9 mouse cellular contexts compared by ENCODE assay signal in genomic region chr11:69372780-69373170, GRCm38 (mm10). TPM values are rescaled to one million over a fixed set of nuclear protein-coding genes. Genes with fewer than 3 reads are reported as not detected.
DNase-seq lines count a peak whose midpoint lies in the region; ATAC-seq and TF ChIP-seq lines count a peak whose summit lies in the region.
"Had no signal": no experiment of that assay in that cellular context is flagged by ENCODE, and none has a peak within 500 bp of the region (broad histone marks: within the 10 kb centered on the region; RNA-seq: fewer than 3 reads in every experiment).

No protein-coding gene starts in this region.

- peak; percentile 67 for TF ChIP-seq CTCF in kidney, postnatal 0 days (IDR thresholded peaks at IDR 0.05; ENCODE audit: low read depth)

- H3K9ac ChIP-seq in kidney, postnatal 0 days (ENCODE audit: low read depth, low read length) = no peak overlapping the region
- no peak overlapping the region for H3K9ac ChIP-seq in forebrain, embryonic 16.5 days (replicated peaks; ENCODE audit: low read depth, low read length)
- H3K9ac ChIP-seq in lung, embryonic 16.5 days (ENCODE audit: low read length) = no peak overlapping the region

- no peaks in the 10 kb centered on the region for H3K27me3 ChIP-seq in kidney, postnatal 0 days (ENCODE audit: insufficient read depth, low read length)
- no peaks in the 10 kb centered on the region for H3K27me3 ChIP-seq in forebrain, embryonic 16.5 days (replicated peaks; ENCODE audit: control insufficient read depth, insufficient read depth, low read length)
- H3K27me3 ChIP-seq in lung, embryonic 16.5 days (ENCODE audit: control insufficient read depth, insufficient read depth, low read depth, low read length) = no peaks in the 10 kb centered on the region

- peak overlapping the region; percentile 60; the same call in 1 of the 2 replicates for H3K27ac ChIP-seq in kidney, postnatal 0 days
- H3K27ac ChIP-seq in forebrain, embryonic 16.5 days (ENCODE audit: low read length) = peak overlapping the region; percentile 95
- H3K27ac ChIP-seq in lung, embryonic 16.5 days (ENCODE audit: low read length) = peak overlapping the region; percentile 32; the same call in 1 of the 2 replicates

- H3K9me3 ChIP-seq in kidney, postnatal 0 days (replicated peaks; ENCODE audit: low read length) = no peaks in the 10 kb centered on the region
- no peaks in the 10 kb centered on the region for H3K9me3 ChIP-seq in forebrain, embryonic 16.5 days (ENCODE audit: control insufficient read depth, low read length)
- no peaks in the 10 kb centered on the region for H3K9me3 ChIP-seq in lung, embryonic 16.5 days (ENCODE audit: control insufficient read depth, low read length)
- H3K9me3 ChIP-seq: megakaryocyte, embryonic 14.5 days had no signal

- H3K4me3 ChIP-seq in kidney, postnatal 0 days (replicated peaks; ENCODE audit: low read depth, low read length) = no peak overlapping the region
- H3K4me3 ChIP-seq in forebrain, embryonic 16.5 days (replicated peaks; ENCODE audit: low read length) = no peak overlapping the region
- no peak overlapping the region for H3K4me3 ChIP-seq in lung, embryonic 16.5 days (ENCODE audit: low read length)
- H3K4me3 ChIP-seq: megakaryocyte, embryonic 14.5 days had no signal

- no peak for ATAC-seq in kidney, postnatal 0 days (replicated peaks; ENCODE audit: low FRiP score, low read depth)
- ATAC-seq in forebrain, embryonic 16.5 days = no peak
- ATAC-seq in lung, embryonic 16.5 days (ENCODE audit: low read depth) = no peak

- DNase-seq in kidney, postnatal 0 days (ENCODE audit: low spot score) = no peak
- DNase-seq in kidney, adult 18-20 months = no peak
- DNase-seq in R1 (ENCODE audit: low read depth, low spot score) = peak; percentile 77
- DNase-seq in gastrocnemius, postnatal 10 days = no peak
- DNase-seq in right cerebral cortex, adult 2 months (ENCODE audit: low spot score in 2 of 2) = no peak
- DNase-seq in adrenal gland, postnatal 4 days (ENCODE audit: low spot score in 2 of 2) = no peak

- H3K4me1 ChIP-seq in kidney, postnatal 0 days (replicated peaks; ENCODE audit: insufficient read depth, low read length) = peaks cover 15% of the 10 kb centered on the region
- peaks cover 27% of the 10 kb centered on the region for H3K4me1 ChIP-seq in forebrain, embryonic 16.5 days (replicated peaks; ENCODE audit: control insufficient read depth, insufficient read depth, low read length)
- peaks cover 26% of the 10 kb centered on the region for H3K4me1 ChIP-seq in lung, embryonic 16.5 days (replicated peaks; ENCODE audit: control insufficient read depth, insufficient read depth, low read length)

- 60% methylated on average over 3 of the region's 3 CpGs for WGBS in kidney, postnatal 0 days
- 64% methylated on average over 3 of the region's 3 CpGs for WGBS in forebrain, embryonic 16.5 days
- WGBS in lung, embryonic 16.5 days = 51% methylated on average over 3 of the region's 3 CpGs

- no peak overlapping the region; the same call in 1 of the 2 replicates for H3K4me2 ChIP-seq in kidney, postnatal 0 days (ENCODE audit: low read length)
- no peak overlapping the region for H3K4me2 ChIP-seq in forebrain, embryonic 16.5 days (ENCODE audit: low read length)
- H3K4me2 ChIP-seq in lung, embryonic 16.5 days (ENCODE audit: low read depth, low read length) = no peak overlapping the region

- H3K36me3 ChIP-seq in kidney, postnatal 0 days (ENCODE audit: insufficient read depth, low read length) = peaks cover 15% of the 10 kb centered on the region; the same call in 1 of the 2 replicates
- H3K36me3 ChIP-seq in forebrain, embryonic 16.5 days (ENCODE audit: control insufficient read depth, insufficient read depth) = no peaks in the 10 kb centered on the region
- peaks cover 16% of the 10 kb centered on the region for H3K36me3 ChIP-seq in lung, embryonic 16.5 days (ENCODE audit: control insufficient read depth, insufficient read depth, low read length)

RNA-seq across cellular contexts. Expression of gene Chd3, which starts 3.6 kb away (rescaled TPM):
- polyA plus RNA-seq in kidney, postnatal 0 days (2015; fragmentation: Nextera tagmentation; extraction: Ambion mirVana) = 38.0 and 42.3 TPM in 2 replicates
- 132 and 146 TPM in 2 replicates for polyA plus RNA-seq in forebrain, embryonic 16.5 days (2015; fragmentation: Nextera tagmentation; extraction: Ambion mirVana)
- polyA plus RNA-seq in lung, embryonic 16.5 days (2015; fragmentation: Nextera tagmentation; extraction: Ambion mirVana) = 56.9 and 60.3 TPM in 2 replicates
- 10 to 100 TPM; 39.0 to 59.5 TPM for total RNA-seq in gastrocnemius, postnatal 10 days (2021)
- total RNA-seq in adrenal gland, postnatal 4 days (2021) = 100 to 1,000 TPM; 164 to 190 TPM

RNA-seq across cellular contexts. Expression of gene Naa38, which starts 22.5 kb away (rescaled TPM):
- polyA plus RNA-seq in kidney, postnatal 0 days (2015; fragmentation: Nextera tagmentation; extraction: Ambion mirVana) = 183 and 198 TPM in 2 replicates
- 79.2 and 86.1 TPM in 2 replicates for polyA plus RNA-seq in forebrain, embryonic 16.5 days (2015; fragmentation: Nextera tagmentation; extraction: Ambion mirVana)
- polyA plus RNA-seq in lung, embryonic 16.5 days (2015; fragmentation: Nextera tagmentation; extraction: Ambion mirVana) = 158 and 165 TPM in 2 replicates
- 10 to 100 TPM; 83.8 to 94.5 TPM for total RNA-seq in gastrocnemius, postnatal 10 days (2021)
- 100 to 1,000 TPM; 118 to 129 TPM for total RNA-seq in adrenal gland, postnatal 4 days (2021)

RNA-seq across cellular contexts. Expression of gene Cyb5d1, which starts 22.7 kb away (rescaled TPM):
- polyA plus RNA-seq in kidney, postnatal 0 days (2015; fragmentation: Nextera tagmentation; extraction: Ambion mirVana) = 16.6 and 19.8 TPM in 2 replicates
- polyA plus RNA-seq in forebrain, embryonic 16.5 days (2015; fragmentation: Nextera tagmentation; extraction: Ambion mirVana) = 42.5 and 44.2 TPM in 2 replicates
- 32.3 and 32.6 TPM in 2 replicates for polyA plus RNA-seq in lung, embryonic 16.5 days (2015; fragmentation: Nextera tagmentation; extraction: Ambion mirVana)
- total RNA-seq in gastrocnemius, postnatal 10 days (2021) = 10 to 100 TPM; 18.8 to 22.3 TPM
- total RNA-seq in adrenal gland, postnatal 4 days (2021) = 10 to 100 TPM; 42.0 to 44.3 TPM

RNA-seq across cellular contexts. Expression of gene Tmem88, which starts 25.3 kb away (rescaled TPM):
- polyA plus RNA-seq in kidney, postnatal 0 days (2015; fragmentation: Nextera tagmentation; extraction: Ambion mirVana) = 55.5 and 61.3 TPM in 2 replicates
- 5.9 and 6.2 TPM in 2 replicates for polyA plus RNA-seq in forebrain, embryonic 16.5 days (2015; fragmentation: Nextera tagmentation; extraction: Ambion mirVana)
- 54.7 and 57.4 TPM in 2 replicates for polyA plus RNA-seq in lung, embryonic 16.5 days (2015; fragmentation: Nextera tagmentation; extraction: Ambion mirVana)
- 10 to 100 TPM; 14.0 to 15.7 TPM for total RNA-seq in gastrocnemius, postnatal 10 days (2021)
- 10 to 100 TPM; 23.4 to 27.2 TPM for total RNA-seq in adrenal gland, postnatal 4 days (2021)

RNA-seq across cellular contexts. Expression of gene Rnf227, which starts 32.5 kb away (rescaled TPM):
- polyA plus RNA-seq in kidney, postnatal 0 days (2015; fragmentation: Nextera tagmentation; extraction: Ambion mirVana) = 15.6 and 18.3 TPM in 2 replicates
- 109 and 144 TPM in 2 replicates for polyA plus RNA-seq in forebrain, embryonic 16.5 days (2015; fragmentation: Nextera tagmentation; extraction: Ambion mirVana)
- polyA plus RNA-seq in lung, embryonic 16.5 days (2015; fragmentation: Nextera tagmentation; extraction: Ambion mirVana) = 11.0 and 12.6 TPM in 2 replicates
- 1 to 10 TPM in 1 of 2 experiments, under 1 TPM in 1; 0.85 to 2.1 TPM for total RNA-seq in gastrocnemius, postnatal 10 days (2021)
- 10 to 100 TPM in 1 of 2 experiments, 1 to 10 TPM in 1; 9.4 to 10.6 TPM for total RNA-seq in adrenal gland, postnatal 4 days (2021)

Comparison
In these comparisons a context has a peak if more than half of its experiments do, and no peak if none do; other contexts are left out.
1. H3K27ac ChIP-seq: peak in every context shown above with its lines; median percentile 95 in forebrain, embryonic 16.5 days; 60 in kidney, postnatal 0 days; 32 in lung, embryonic 16.5 days.